Mouse (Mus musculus) effector memory CD4-positive, alpha-beta T cell, adult 5 months (primary cell): ENCODE results near the gene Nedd8. TPM values are rescaled to one million over a fixed set of nuclear protein-coding genes. Genes with fewer than 3 reads are reported as not detected.

Experiments
- polyA plus RNA-seq: library from polyadenylated mRNA; unstranded; fragments of 100-300 nt; shearing (Covaris generic); gene quantifications from one replicate; pipeline ENCODE4 v1.2.1, GENCODE M21; 2017

The Nedd8 gene
- 214 TPM for polyA plus RNA-seq

DNA sequence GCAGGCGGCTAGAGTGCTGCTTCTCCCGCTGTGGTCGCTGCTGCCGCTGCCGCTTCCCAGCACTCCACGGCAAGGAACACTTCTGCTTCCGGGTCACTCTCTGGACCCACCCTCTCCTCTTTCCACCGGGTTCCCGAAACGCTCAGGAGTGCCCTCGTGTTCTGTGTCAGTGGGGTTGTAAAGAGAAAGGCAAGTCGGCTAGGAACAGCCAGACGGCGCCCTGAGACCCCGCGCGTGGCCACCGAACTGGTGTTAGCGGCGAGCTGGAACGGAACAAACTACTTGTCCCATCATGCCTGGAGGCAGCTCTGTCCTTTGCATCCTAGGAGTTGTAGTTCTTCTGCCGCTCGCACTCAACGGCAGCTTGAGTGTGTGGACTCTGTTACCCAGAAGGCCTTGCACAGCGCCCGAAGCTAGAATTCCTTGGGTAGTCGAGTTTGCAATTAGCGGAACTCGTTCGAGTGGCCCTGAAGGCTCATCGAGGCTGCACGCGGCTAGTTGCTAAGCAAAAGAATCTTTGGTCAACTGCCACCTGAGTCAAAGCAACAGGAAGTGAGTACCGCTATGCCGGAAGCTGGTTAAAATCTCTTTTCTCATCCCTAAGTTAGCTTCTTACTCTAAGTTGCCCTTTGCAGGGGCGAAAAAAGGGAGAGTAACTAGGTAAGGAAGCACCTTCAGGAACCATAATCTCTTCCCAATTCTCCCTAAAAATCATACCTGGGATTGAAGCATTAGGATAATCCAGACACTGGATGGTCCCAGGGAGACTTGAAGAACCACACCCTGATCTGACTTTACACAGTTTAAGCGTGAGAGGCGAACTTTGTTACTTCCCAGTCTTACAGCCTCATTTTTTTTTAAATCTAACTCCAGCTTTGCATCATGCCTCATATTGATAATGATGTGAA, at the start of gene Nedd8, which contains the start of gene Gmpr2:
Gene Nedd8 (minus strand): TSS at position 292 of the 908 bp plus-strand sequence.
Gene Gmpr2 (plus strand): TSS at position 109 of the 908 bp plus-strand sequence.

DNA sequence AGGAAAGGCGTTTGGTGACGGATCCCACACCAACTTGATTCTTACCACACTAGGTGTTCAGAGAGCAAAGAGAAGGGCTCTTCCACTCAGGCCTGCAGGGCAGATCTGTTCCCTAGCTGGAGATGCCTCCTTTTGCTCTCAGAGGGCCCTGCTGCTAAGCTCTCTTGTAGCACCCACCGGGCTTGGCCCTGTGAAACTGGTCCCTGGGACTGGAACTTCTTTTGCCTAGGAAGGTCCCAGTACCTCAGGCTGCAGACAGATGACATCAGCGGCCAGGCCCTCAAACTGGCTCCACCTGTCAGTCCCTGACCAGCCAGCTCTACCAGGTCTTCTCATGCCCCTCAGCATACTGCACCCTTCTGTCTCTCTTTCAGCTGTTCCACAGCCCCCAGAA, 41.8 kb upstream of the Nedd8 start, which contains the start of gene Tgm1:
Gene Tgm1 (minus strand): TSS at position 198 of the 394 bp plus-strand sequence.

DNA sequence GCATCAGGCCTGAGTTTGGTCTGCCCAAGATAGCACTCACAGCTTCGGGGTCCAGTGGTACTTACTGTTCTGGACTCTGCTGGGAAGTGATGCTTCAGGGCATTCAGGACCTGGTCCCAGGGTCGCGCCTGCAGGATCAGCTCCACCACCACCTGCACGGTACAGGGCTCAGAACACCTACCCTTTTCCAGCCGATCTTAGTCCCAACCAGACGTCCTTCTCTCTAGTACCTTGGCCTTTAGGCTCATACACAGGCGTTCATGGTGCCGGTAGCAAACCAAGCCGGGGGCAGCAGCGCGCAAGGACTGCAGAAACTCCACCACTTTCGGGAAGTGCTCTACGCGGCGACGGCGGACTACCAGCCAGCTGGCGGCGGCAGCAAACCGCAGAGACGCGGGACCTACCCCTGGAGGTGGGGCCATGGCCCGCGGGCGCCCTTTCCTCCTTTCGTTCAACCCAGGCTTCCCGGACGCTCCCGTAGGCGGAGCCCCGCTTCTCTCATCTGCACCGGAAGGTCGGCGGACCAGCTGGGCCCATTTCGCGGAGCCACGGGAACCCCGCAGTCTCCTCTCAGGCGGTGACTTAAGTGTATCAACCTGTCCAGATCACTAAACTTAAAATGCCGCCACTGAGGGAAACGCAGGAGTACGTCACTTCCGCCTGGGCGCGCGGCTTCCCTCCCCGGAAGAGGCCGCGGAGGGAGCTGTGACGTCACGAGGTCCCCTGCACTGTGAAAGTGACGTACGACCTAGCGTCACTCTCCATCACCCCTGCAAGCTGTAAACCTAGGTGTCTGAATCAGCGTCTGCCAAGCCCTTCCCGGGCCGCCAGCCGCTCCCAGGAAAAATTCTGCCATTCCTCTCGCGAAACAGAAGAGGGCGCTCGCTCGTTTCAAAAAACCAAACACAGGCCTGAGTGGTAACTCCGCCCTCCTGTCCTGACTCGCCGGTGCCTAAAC, 9.5 kb upstream of the Nedd8 start, which contains the start of gene Tinf2:
Gene Tinf2 (minus strand): TSS at position 661 of the 958 bp plus-strand sequence.

DNA sequence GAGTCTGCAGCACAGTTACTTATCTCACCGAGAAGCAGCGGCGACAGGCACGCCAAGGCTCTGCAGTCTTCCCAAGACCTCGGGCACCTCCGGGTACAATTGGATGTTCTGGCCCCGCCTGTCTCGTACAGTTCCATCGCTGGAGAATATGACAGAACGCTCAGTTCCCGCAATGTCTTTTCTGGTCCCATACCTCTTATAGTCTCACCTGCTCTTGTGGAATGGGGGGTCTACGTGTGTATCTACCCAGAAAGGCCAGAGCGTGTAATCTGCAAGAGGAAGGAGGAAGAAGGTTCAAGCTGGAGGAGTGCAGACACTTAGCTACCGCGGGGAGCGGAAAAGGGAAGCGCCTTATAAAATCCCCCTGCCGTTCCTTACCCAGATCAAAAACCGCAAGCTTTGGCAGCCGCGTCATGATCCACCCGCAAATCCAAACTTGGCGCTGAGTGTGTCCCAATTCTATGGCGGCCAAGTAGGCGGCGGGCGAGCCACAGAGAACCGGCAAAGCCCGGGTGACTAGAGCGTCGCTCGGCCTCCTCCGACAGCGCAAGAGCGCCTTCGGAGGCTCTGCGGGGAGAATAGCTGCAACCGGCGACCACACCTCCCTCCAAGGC, 11.9 kb downstream of the Nedd8 start, which contains the start of gene Mdp1:
Gene Mdp1 (minus strand): TSS at position 549 of the 614 bp plus-strand sequence.

DNA sequence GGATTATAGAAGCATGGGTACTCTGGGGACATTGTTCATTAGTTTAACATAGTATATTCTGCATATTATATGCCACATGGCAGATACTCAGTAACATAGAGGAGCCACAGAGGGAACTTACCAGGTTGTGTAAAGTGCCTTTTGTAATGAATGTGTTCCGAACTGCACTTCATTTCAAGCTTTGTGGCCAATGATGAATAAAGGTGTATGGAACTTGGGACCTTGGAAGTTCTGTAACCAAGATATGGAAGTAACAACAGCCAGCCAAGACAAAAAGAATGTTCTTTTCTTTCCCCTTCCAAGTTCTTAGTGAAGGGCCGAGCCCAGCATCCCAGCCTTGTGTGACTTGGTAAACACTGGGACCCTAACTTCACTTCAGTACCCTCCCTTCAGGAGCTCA, 22.0 kb downstream of the Nedd8 start, which contains the start of gene Tssk4:
Gene Tssk4 (plus strand): TSS at position 301 of the 400 bp plus-strand sequence.

DNA sequence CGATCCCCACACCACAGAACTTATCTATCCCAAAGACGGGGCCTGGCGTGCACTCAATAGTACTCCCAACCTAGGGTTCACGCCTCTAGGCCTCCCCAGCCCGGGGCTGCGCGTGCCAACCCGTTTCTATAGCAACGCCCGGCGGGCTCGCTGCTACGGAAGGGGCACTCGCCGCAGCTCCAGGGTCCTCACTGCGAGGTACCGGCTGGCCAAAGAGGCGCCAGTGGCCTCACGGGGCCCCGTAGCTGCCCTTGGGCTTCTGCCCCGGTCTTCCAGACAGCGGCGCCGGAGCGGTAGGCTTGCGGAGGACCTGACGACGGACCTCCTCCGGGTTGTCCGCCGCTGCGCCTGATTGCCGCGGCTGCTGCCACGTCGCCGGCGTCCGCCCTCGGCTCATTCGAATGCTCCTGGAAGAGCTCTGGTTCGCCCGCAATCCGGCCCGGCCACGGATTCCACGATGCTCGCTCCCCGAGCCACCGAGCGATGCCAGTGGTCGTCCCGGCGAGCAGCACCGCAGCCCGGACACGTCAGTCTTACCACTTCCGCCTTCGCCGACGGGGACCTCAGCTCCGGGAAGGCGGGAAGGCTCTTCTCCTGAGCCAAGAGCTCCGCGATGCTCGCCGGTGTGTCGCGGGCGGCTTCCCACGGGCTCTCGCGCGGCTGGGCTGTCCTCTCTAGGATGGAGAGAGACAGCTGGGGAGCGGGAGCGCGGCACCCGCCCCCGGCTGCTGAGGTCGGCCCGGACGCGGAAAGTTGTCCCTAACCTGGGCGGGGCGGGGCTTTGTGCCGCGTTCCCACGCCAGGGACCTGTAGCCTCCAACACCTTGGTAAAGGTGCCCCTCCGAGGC, 28.6 kb downstream of the Nedd8 start, which contains the start of gene Tm9sf1:
Gene Tm9sf1 (minus strand): TSS at position 747 of the 848 bp plus-strand sequence.

DNA sequence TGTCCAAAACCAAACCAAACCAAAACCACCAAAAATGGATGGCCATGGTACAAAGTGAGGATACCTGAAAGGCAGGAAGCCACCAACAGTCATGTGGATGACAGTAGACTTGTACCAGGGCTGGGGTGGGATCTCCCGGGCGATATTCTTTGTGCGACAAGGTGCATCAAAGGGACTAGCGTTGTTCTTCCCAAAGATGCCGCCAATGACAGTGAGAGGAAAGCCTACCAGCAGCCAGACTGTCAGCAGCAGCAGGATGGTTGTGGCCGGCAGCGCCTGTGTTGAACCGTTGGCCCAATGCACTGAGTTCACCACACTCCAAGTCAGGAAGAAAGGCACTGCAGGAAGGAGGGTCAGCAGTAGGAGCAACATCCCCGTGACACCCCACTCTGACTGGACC, 34.1 kb downstream of the Nedd8 start, which contains the start of gene Gm49378:
Gene Gm49378 (minus strand): TSS at position 101 of the 400 bp plus-strand sequence.

DNA sequence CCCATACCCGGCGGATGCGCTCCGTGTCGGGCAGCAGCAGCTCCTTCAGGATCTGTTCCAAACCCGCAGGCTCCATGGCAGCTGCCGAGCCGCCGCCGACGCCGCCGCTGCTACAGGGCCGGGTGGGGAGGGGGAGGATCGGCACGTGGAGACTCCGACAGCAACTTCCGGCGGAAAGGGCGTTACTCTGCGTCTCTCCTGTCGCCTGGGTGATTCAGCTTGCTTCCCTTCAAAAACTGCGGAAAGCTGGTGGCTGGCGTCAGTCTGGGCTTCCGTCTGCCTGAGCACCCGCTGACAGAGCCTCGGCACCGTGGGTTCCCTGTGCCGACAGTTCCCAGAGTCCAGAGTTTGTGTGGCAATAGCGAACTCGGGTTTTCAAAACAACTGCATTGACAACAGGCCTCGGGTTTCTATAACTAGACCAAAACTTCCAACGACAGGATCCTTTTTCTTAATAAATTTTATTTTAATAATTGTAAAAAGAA, 36.4 kb downstream of the Nedd8 start, which contains the start of gene Ipo4:
Gene Ipo4 (minus strand): TSS at position 435 of the 485 bp plus-strand sequence.

DNA sequence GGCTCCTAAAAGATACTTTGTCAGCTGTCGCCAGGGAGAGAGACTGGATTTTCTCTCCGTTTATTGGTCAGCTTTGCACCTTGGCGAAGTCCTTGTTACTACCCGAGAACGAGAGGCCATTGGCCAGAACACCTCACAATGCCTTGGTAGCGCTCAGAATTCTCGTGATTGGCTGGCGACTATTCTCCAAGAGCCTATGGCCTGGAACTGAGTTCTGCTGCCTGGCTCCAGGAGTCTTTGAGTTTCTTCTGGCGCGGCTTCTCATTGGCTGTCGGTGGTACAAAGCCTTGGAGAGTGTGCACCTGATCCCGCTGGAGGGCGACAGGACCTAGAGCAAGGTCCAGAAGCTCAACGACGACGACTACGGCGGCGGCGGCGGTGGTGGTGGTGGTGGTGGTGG, 54.1 kb downstream of the Nedd8 start, which contains the start of gene Rec8:
Gene Rec8 (plus strand): TSS at position 216 of the 400 bp plus-strand sequence.

Other genes with a start within 250 kb of the Nedd8 start
- 25.1 TPM for gene Dhrs4, start 193.4 kb downstream of the Nedd8 start, polyA plus RNA-seq
- not detected for gene Carmil3, start 181.5 kb downstream of the Nedd8 start, polyA plus RNA-seq
- gene Cpne6, start 161.7 kb downstream of the Nedd8 start, polyA plus RNA-seq = not detected
- gene Nrl, start 147.1 kb downstream of the Nedd8 start, polyA plus RNA-seq = not detected
- gene Pck2, start 131.9 kb downstream of the Nedd8 start, polyA plus RNA-seq = 14.1 TPM
- 104 TPM for gene Dcaf11, start 112.1 kb downstream of the Nedd8 start, polyA plus RNA-seq
- gene A730061H03Rik, start 111.7 kb downstream of the Nedd8 start, polyA plus RNA-seq = 4.2 TPM
- gene Fitm1, start 96.5 kb downstream of the Nedd8 start, polyA plus RNA-seq = not detected
- 723 TPM for gene Psme1, start 94.0 kb downstream of the Nedd8 start, polyA plus RNA-seq
- 16.6 TPM for gene Emc9, start 86.8 kb downstream of the Nedd8 start, polyA plus RNA-seq
- gene Psme2, start 81.0 kb downstream of the Nedd8 start, polyA plus RNA-seq = 460 TPM
- gene Rnf31, start 80.4 kb downstream of the Nedd8 start, polyA plus RNA-seq = 41.5 TPM
- 60.1 TPM for gene Irf9, start 68.6 kb downstream of the Nedd8 start, polyA plus RNA-seq
- 0.65 TPM for gene Rec8, start 54.1 kb downstream of the Nedd8 start, polyA plus RNA-seq
- 64.4 TPM for gene Ipo4, start 36.2 kb downstream of the Nedd8 start, polyA plus RNA-seq
- not detected for gene Gm49378, start 34.2 kb downstream of the Nedd8 start, polyA plus RNA-seq
- 65.5 TPM for gene Tm9sf1, start 28.3 kb downstream of the Nedd8 start, polyA plus RNA-seq
- gene Tssk4, start 21.9 kb downstream of the Nedd8 start, polyA plus RNA-seq = 0.59 TPM
- gene Mdp1, start 11.6 kb downstream of the Nedd8 start, polyA plus RNA-seq = 52.4 TPM
- gene Gmpr2, start 183 bp downstream of the Nedd8 start, polyA plus RNA-seq = 32.1 TPM
- 351 TPM for gene Tinf2, start 9.7 kb upstream of the Nedd8 start, polyA plus RNA-seq
- not detected for gene Tgm1, start 41.8 kb upstream of the Nedd8 start, polyA plus RNA-seq
- gene Rabggta, start 50.1 kb upstream of the Nedd8 start, polyA plus RNA-seq = 89.4 TPM
- gene Dhrs1, start 73.6 kb upstream of the Nedd8 start, polyA plus RNA-seq = 22.6 TPM
- gene Nop9, start 73.6 kb upstream of the Nedd8 start, polyA plus RNA-seq = 51.0 TPM
- not detected for gene Cideb, start 86.3 kb upstream of the Nedd8 start, polyA plus RNA-seq
- gene Ltb4r2, start 89.3 kb upstream of the Nedd8 start, polyA plus RNA-seq = 0.14 TPM
- 0.27 TPM for gene Ltb4r1, start 93.8 kb upstream of the Nedd8 start, polyA plus RNA-seq
- gene Adcy4, start 112.0 kb upstream of the Nedd8 start, polyA plus RNA-seq = not detected
- gene Ripk3, start 116.7 kb upstream of the Nedd8 start, polyA plus RNA-seq = 60.3 TPM
- gene Nfatc4, start 151.0 kb upstream of the Nedd8 start, polyA plus RNA-seq = not detected
- gene Nynrin, start 181.9 kb upstream of the Nedd8 start, polyA plus RNA-seq = not detected
- 0.10 TPM for gene Cbln3, start 212.3 kb upstream of the Nedd8 start, polyA plus RNA-seq
- gene Khnyn, start 212.8 kb upstream of the Nedd8 start, polyA plus RNA-seq = 89.2 TPM
- gene Sdr39u1, start 228.2 kb upstream of the Nedd8 start, polyA plus RNA-seq = 29.4 TPM